ENCODE assay signal across 8 mouse cellular contexts in genomic region chr1:135669803-135670202, GRCm38 (mm10). TPM values are rescaled to one million over a fixed set of nuclear protein-coding genes. Genes with fewer than 3 reads are reported as not detected.
DNase-seq lines count a peak whose midpoint lies in the region; ATAC-seq lines count a peak whose summit lies in the region.

No protein-coding gene starts in this region.

- peak; percentile 7; the same call in 1 of the 2 replicates for ATAC-seq in neural tube, embryonic 15.5 days (ENCODE audit: low FRiP score)
- ATAC-seq in monocyte, adult 5-6 weeks (replicated peaks; ENCODE audit: insufficient number of reproducible peaks, low FRiP score, low TSS enrichment, poor library complexity, severe bottlenecking), result no peak

- H3K9me3 ChIP-seq in neural tube, embryonic 15.5 days (replicated peaks), result no peaks in the 10 kb centered on the region

- intact Hi-C loops in left cerebral cortex, postnatal 4 days (cut with DNase I), result loop anchor here (2.0 to 5.0 kb wide), 2 partner anchors 125 to 208 kb away; no protein-coding TSS in a partner anchor

- H3K4me1 ChIP-seq in neural tube, embryonic 15.5 days, result peaks cover 47% of the 10 kb centered on the region

- no peaks in the 10 kb centered on the region for H3K27me3 ChIP-seq in neural tube, embryonic 15.5 days (replicated peaks)

- peak overlapping the region; percentile 53 for H3K4me2 ChIP-seq in neural tube, embryonic 15.5 days

- DNase-seq in left cerebral cortex, postnatal 4 days, result peak; percentile 68
- DNase-seq in left cerebral cortex, adult 11 months (ENCODE audit: low spot score), result no peak
- peak; percentile 84 for DNase-seq in adrenal gland, postnatal 14 days
- DNase-seq in heart, adult 8-10 months (ENCODE audit: low spot score), result peak; percentile 82
- peak; percentile 83 for DNase-seq in kidney, postnatal 10 days
- DNase-seq in frontal cortex, postnatal 14 days (ENCODE audit: low spot score in 2 of 2), result no peak

- no peak overlapping the region for H3K4me3 ChIP-seq in neural tube, embryonic 15.5 days (replicated peaks)

- WGBS in neural tube, embryonic 15.5 days, result 37% methylated on average over 7 of the region's 7 CpGs

- H3K9ac ChIP-seq in neural tube, embryonic 15.5 days (replicated peaks), result no peak overlapping the region

- no peaks in the 10 kb centered on the region for H3K36me3 ChIP-seq in neural tube, embryonic 15.5 days

- no peak overlapping the region for H3K27ac ChIP-seq in neural tube, embryonic 15.5 days (replicated peaks)

RNA-seq across cellular contexts. Expression of gene Csrp1, which starts 50.1 kb away (rescaled TPM):
- 10 to 100 TPM; 31.2 to 32.8 TPM for total RNA-seq in left cerebral cortex, postnatal 4 days (2021)
- total RNA-seq in adrenal gland, postnatal 14 days (2021), result 70.1 and 88.2 TPM in 2 replicates
- total RNA-seq in heart, adult 8-10 months (2022), result 10 to 100 TPM; 36.0 to 45.8 (median 40.9) TPM
- 18.8 and 48.9 TPM in 2 replicates for polyA plus RNA-seq in neural tube, embryonic 15.5 days (2015; fragmentation: Nextera tagmentation; extraction: Ambion mirVana)
- 25.1 to 38.6 TPM (median 32.4 TPM) in 3 replicates for total RNA-seq in monocyte, adult 5-6 weeks (2017)

Comparison
In these comparisons a context has a peak if more than half of its experiments do, and no peak if none do; other contexts are left out.
1. DNase-seq: peak in left cerebral cortex, postnatal 4 days (single experiment), adrenal gland, postnatal 14 days (single experiment), heart, adult 8-10 months (single experiment) and kidney, postnatal 10 days (single experiment); none in left cerebral cortex, adult 11 months (single experiment) and frontal cortex, postnatal 14 days (0 of 2).